Mouse (Mus musculus) E14TG2a.4 (cell line): ENCODE measurements around the gene Rnf150.

ENCODE experiments used
- CTCF ChIP-seq: conservative IDR thresholded peaks from 2 replicates; pipeline ENCODE4 v1.5.1; 2014; ENCODE audit warnings: low read length
- NANOG ChIP-seq: IDR thresholded peaks from 2 replicates; pipeline ENCODE4 v1.6.1; 2014; ENCODE audit warnings: borderline replicate concordance, low read length, mixed read lengths
- POU5F1 ChIP-seq: IDR thresholded peaks from 2 replicates; pipeline ENCODE4 v1.6.1; 2014; ENCODE audit warnings: low read length, borderline replicate concordance

DNA sequence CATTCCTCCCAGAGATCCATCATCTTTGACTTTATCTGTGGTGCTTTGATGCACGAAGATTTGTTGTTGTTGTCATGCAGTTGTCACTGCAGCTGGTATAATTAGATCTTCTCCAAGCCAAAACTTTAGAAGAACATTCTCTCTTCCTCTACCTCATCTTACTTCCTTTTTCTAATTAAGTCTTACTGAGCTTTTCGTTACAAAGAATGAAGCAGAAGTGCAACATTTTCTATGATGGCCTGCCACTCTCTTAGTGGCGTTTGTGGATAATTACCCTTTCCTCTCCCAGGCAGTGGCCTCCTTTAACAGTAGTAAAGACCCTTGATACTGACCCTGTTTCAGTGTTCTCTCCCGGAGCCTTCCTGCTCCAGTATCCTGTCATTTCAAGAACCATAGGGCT lies 128.9 kb downstream of the Rnf150 start:
- TF ChIP-seq CTCF, result no peak
- TF ChIP-seq POU5F1, result no peak
- TF ChIP-seq NANOG, result no peak
